Mouse (Mus musculus): ENCODE results near the gene Trmt10c. TPM values are rescaled to one million over a fixed set of nuclear protein-coding genes. Genes with fewer than 3 reads are reported as not detected.

Gene Trmt10c
- polyA plus RNA-seq, 1 experiment from 2014 or later = 24.3 TPM

- peaks cover 39% of the 10 kb centered on the region for H3K36me3 ChIP-seq
These were observed 47.3 kb downstream of the Trmt10c start for GRCm38 (mm10) chr16:55990311-55990710.

GRCm38 (mm10) chr16:55986001-55986400 is 51.6 kb downstream of the Trmt10c start:
- peaks cover 32% of the 10 kb centered on the region for H3K36me3 ChIP-seq
- no peaks in the 10 kb centered on the region for H3K27me3 ChIP-seq
- no peak overlapping the region for H3K4me3 ChIP-seq
- H3K27ac ChIP-seq = no peak overlapping the region
- ATAC-seq (ENCODE audit: insufficient number of reproducible peaks, low FRiP score, low TSS enrichment, low read depth) = no peak
- H3K4me2 ChIP-seq = no peak overlapping the region
- H3K9ac ChIP-seq = no peak overlapping the region
- WGBS = 95% methylated on average over 3 of the region's 3 CpGs
- no peaks in the 10 kb centered on the region for H3K9me3 ChIP-seq
- no peaks in the 10 kb centered on the region for H3K4me1 ChIP-seq

More at GRCm38 (mm10) chr16:55990311-55990710, 47.3 kb downstream of the Trmt10c start:
- ATAC-seq (ENCODE audit: insufficient number of reproducible peaks, low FRiP score, low TSS enrichment, low read depth) = no peak
- Histone ChIP-seq H3K27me3 (no peaks in the 10 kb centered on the region), H3K9me3 (no peaks in the 10 kb centered on the region), H3K4me2 (no peak overlapping the region), H3K9ac (no peak overlapping the region), H3K4me1 (no peaks in the 10 kb centered on the region), H3K4me3 (no peak overlapping the region), H3K27ac (no peak overlapping the region)
- 89% methylated on average over 4 of the region's 4 CpGs for WGBS

Small RNA genes within 50 kb of the gene (microRNA-seq; reads per million reads assigned to microRNA genes)
- gene Gm24047 = not detected

Other genes with a start within 250 kb of the Trmt10c start
- 4.6 TPM in 2 replicates for gene Nfkbiz, start 198.9 kb downstream of the Trmt10c start, polyA plus RNA-seq (2015; fragmentation: Nextera tagmentation; extraction: Ambion mirVana)
- 0.45 and 0.59 TPM in 2 replicates for gene Nxpe3, start 142.5 kb downstream of the Trmt10c start, polyA plus RNA-seq (2015; fragmentation: Nextera tagmentation; extraction: Ambion mirVana)
- 7.2 and 8.6 TPM in 2 replicates for gene Cep97, start 103.0 kb downstream of the Trmt10c start, polyA plus RNA-seq (2015; fragmentation: Nextera tagmentation; extraction: Ambion mirVana)
- gene Rpl24, start 71.5 kb downstream of the Trmt10c start, polyA plus RNA-seq (2015; fragmentation: Nextera tagmentation; extraction: Ambion mirVana) = 617 and 730 TPM in 2 replicates
- gene Zbtb11, start 63.9 kb downstream of the Trmt10c start, polyA plus RNA-seq (2015; fragmentation: Nextera tagmentation; extraction: Ambion mirVana) = 17.7 and 20.9 TPM in 2 replicates
- 220 and 225 TPM in 2 replicates for gene Pcnp, start 8.1 kb downstream of the Trmt10c start, polyA plus RNA-seq (2015; fragmentation: Nextera tagmentation; extraction: Ambion mirVana)
- 36.1 and 36.9 TPM in 2 replicates for gene Senp7, start 10.5 kb upstream of the Trmt10c start, polyA plus RNA-seq (2015; fragmentation: Nextera tagmentation; extraction: Ambion mirVana)
- 0.20 and 0.26 TPM in 2 replicates for gene Impg2, start 166.5 kb upstream of the Trmt10c start, polyA plus RNA-seq (2015; fragmentation: Nextera tagmentation; extraction: Ambion mirVana)

Data from limb, embryonic 15.5 days (tissue).